Mouse (Mus musculus) lung, embryonic 16.5 days (tissue): ENCODE results near the gene Med24. TPM values are rescaled to one million over a fixed set of nuclear protein-coding genes. Genes with fewer than 3 reads are reported as not detected.

Experiments used
- ATAC-seq: fragments of 200-750 bp; cut with Nextera tagmentation; 2 replicates; pipeline ENCODE4 v1.8.0; 2017; ENCODE audit warnings: low read depth, mild to moderate bottlenecking, moderate library complexity
- H3K27ac ChIP-seq: fragments of 300-500 bp; sonication (generic); 2 replicates; pipeline ENCODE4 v1.5.1; 2014; ENCODE audit warnings: mild to moderate bottlenecking, control low read depth, low read length
- H3K27me3 ChIP-seq: fragments of 300-500 bp; sonication (generic); 2 replicates; pipeline ENCODE4 v1.6.1; 2014; ENCODE audit warnings: low read depth, low read length, mixed read lengths; ENCODE audit not compliant: control insufficient read depth, insufficient read depth
- H3K36me3 ChIP-seq: fragments of 300-500 bp; sonication (generic); 2 replicates; pipeline ENCODE4 v1.6.1; 2014; ENCODE audit warnings: low read length; ENCODE audit not compliant: control insufficient read depth, insufficient read depth
- H3K4me1 ChIP-seq: fragments of 300-500 bp; sonication (generic); replicated peaks from 2 replicates; pipeline ENCODE4 v1.6.1; 2014; ENCODE audit warnings: low read length, mixed read lengths; ENCODE audit not compliant: control insufficient read depth, insufficient read depth
- H3K4me2 ChIP-seq: fragments of 300-500 bp; sonication (generic); 2 replicates; pipeline ENCODE4 v1.6.1; 2014; ENCODE audit warnings: low read depth, low read length, control low read depth
- H3K4me3 ChIP-seq: fragments of 300-500 bp; sonication (generic); 2 replicates; pipeline ENCODE4 v1.5.1; 2014; ENCODE audit warnings: mild to moderate bottlenecking, low read length, control low read depth
- H3K9ac ChIP-seq: fragments of 300-500 bp; sonication (generic); 2 replicates; pipeline ENCODE4 v1.6.1; 2014; ENCODE audit warnings: low read length, control low read depth
- H3K9me3 ChIP-seq: fragments of 300-500 bp; sonication (generic); 2 replicates; pipeline ENCODE4 v1.6.1; 2016; ENCODE audit warnings: low read length; ENCODE audit not compliant: control insufficient read depth
- WGBS: fragments of 180-500 bp; shearing (Covaris S2); extraction: QIAGEN DNeasy Blood & Tissue Kit; methylation state at CpG from one replicate; pipeline ENCODE4 v1.1.7; 2014; 5-methylcytosine and 5-hydroxymethylcytosine counted together
- polyA plus RNA-seq: library from polyadenylated mRNA; unstranded; fragments of >200 nt; fragmentation: Nextera tagmentation; extraction: Ambion mirVana; gene quantifications from 2 replicates; pipeline ENCODE4 v1.2.1, GENCODE M21; 2015

Gene Med24
- polyA plus RNA-seq, 1 experiment from 2014 or later = 57.8 TPM

DNA sequence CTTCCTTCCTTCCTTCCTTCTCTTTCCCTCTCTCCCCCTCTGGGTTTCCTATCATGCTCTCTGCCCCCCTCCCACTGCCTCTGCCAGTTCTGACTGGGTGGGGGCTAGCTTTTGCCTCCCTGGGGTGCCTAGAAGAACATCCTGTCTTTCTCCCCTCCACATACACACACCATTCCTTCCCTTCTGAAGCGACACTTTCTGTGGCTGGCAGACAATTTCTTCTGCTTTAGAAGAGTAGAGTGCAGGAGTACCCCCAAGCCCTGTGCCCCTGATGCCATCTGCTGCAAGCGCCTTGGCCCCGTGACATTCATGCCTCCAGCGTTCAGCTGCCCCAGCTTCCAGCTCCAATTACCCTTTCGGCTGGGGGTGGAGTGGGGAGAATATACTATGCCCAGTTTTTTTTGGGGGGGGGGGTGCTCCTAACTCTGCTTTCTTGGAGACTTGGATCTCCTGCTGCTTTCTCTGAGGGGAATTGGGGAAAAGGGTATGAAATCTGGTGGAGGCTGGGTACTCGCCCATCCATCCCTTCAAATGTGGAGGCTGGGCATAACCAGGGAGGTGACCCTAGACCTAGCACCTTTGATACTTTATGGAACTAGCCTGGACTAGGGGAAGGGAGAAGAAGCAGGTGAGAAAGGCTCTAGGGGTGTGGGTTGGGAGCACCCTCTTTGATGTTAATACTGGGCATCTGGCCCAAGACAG is 18.7 kb upstream of the Med24 start:
- peak overlapping the region; percentile 91 for H3K27ac ChIP-seq
- H3K9ac ChIP-seq = peak overlapping the region; percentile 57
- 29% methylated on average over 6 of the region's 6 CpGs for WGBS
- H3K4me3 ChIP-seq = no peak overlapping the region; the same call in 1 of the 2 replicates
- peaks cover 96% of the 10 kb centered on the region for H3K4me1 ChIP-seq
- ATAC-seq = no peak
- no peaks in the 10 kb centered on the region for H3K9me3 ChIP-seq
- H3K27me3 ChIP-seq = no peaks in the 10 kb centered on the region
- H3K4me2 ChIP-seq = peak overlapping the region; percentile 43
- H3K36me3 ChIP-seq = no peaks in the 10 kb centered on the region

DNA sequence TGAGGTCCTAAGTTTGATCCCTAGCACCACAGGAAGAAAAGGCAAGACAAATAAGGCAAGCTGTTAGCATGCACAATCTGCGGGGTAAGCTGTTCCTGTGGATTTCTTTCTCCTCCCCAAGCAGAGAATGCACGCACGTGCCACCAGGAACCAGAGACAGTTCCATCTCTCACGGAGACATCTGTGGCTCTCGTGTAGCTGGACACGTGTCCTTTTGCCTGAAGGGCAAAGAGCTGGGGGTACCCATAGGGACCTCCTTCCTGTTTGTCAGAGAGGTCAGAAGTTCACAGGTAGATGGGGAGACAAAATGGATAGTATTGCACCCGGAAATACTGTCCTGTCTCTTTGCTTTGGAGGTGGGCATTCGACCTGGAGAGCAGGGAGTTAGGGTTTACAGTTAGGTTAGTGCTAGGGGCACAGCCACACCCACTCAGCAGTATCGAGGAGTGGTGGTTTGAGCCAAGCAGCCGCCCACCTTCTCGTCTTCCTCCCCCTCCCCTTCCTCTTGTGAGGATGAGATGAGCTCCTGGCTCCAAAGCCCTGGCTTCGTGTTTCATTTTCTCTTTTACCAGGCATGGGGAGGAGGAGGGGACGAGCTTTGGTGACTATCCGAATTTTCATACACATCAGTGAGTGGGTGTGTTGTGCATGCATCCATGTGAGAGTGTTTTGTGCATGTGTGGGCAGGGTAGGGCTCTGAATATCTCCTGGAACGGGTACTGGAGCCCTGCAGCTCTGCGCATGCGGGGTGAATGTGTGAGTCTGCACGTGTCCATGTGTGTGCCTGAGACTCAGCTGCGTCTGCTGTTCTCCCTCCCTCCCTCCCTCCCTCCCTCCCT is 17.8 kb upstream of the Med24 start:
- WGBS = 4% methylated on average over 18 of the region's 19 CpGs
- peak overlapping the region; percentile 43 for H3K4me2 ChIP-seq
- no peaks in the 10 kb centered on the region for H3K36me3 ChIP-seq
- peak; percentile 42; the same call in 1 of the 2 replicates for ATAC-seq
- H3K27ac ChIP-seq = peak overlapping the region; percentile 76
- H3K4me1 ChIP-seq = peaks cover 91% of the 10 kb centered on the region
- no peaks in the 10 kb centered on the region for H3K9me3 ChIP-seq
- H3K4me3 ChIP-seq = peak overlapping the region; percentile 29
- no peaks in the 10 kb centered on the region for H3K27me3 ChIP-seq
- H3K9ac ChIP-seq = peak overlapping the region; percentile 42; the same call in 1 of the 2 replicates

DNA sequence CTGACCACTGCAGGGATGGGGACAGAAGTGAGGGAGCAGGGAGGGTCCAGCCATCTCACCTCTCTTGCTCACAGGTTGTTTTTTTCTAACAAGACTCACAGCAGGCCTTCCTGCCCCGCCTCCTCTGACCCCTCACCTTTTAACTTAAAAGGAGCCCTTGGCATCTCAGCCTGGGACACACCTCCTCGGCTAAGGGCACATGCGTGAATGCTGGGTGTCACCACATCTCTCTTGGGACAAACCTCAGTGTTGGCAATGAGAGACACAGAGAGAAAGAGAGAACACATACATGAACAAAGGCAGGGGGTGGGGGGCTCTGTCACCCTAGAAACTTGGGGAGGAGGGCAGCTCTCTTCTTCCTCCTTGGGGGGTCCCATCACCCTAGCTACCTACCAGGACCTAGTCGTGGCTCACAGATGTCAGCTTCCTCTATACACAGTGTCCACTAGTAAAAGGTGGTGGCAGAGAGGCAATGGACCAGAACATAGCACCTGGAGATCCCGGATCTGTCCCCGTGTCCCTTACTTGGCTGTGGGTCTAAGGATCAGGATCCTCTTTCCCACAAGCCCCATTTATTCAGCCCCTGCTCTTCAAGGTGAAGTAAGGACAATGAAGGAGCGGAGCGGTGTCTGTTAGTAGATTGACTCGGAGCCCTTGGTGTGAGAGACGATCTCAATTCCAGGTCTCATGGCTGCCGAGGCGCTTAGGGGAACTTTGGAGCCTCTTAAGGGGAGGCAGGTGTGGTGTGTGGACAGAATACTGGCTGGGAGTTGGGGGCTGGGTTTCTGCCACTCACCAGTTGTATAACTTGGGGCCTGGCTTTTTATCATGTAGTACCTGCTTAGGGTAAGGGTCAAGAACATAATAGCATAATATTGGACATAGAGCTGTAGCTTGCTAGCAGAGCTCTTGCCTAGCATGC is 17.0 kb upstream of the Med24 start:
- no peak for ATAC-seq
- no peak overlapping the region for H3K4me3 ChIP-seq
- H3K27me3 ChIP-seq = no peaks in the 10 kb centered on the region
- 51% methylated on average over 12 of the region's 12 CpGs for WGBS
- peak overlapping the region; percentile 76 for H3K27ac ChIP-seq
- H3K9me3 ChIP-seq = no peaks in the 10 kb centered on the region
- H3K4me2 ChIP-seq = peak overlapping the region; percentile 43; the same call in 1 of the 2 replicates
- no peak overlapping the region for H3K9ac ChIP-seq
- H3K4me1 ChIP-seq = peaks cover 84% of the 10 kb centered on the region
- H3K36me3 ChIP-seq = no peaks in the 10 kb centered on the region

DNA sequence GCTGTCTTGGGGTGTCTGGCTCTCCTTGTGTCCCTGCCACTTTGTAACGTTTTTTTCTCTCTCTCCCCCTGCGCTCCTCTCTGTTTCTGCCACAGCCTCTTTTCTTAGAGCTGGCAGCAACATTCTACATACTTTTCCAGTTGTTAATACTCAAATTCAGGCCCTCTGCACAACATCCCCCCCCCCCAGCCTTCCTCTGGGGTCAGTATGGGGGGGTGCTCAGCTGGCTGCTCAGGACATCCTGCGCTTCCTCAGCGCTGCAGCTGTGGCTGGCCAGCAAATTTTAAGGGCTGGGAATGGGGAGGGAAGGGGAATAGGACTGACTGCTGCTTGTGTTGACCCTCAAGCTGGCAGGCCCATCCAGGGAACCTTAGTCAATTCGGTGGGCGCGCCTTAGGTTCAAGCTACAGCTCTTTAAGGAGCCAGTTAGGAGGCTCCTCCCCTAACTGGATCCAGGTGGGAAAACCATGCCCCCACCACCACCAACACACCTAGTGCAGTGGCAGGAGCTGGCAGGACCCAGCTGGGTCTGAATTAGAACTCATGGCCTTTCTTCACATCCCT is 15.3 kb upstream of the Med24 start:
- Histone ChIP-seq H3K4me2 (peak overlapping the region; percentile 83), H3K9ac (peak overlapping the region; percentile 46), H3K27me3 (no peaks in the 10 kb centered on the region), H3K36me3 (no peaks in the 10 kb centered on the region), H3K27ac (peak overlapping the region; percentile 97), H3K9me3 (no peaks in the 10 kb centered on the region), H3K4me3 (peak overlapping the region; percentile 85), H3K4me1 (peaks cover 77% of the 10 kb centered on the region)
- no peak for ATAC-seq
- 23% methylated on average over 7 of the region's 7 CpGs for WGBS

DNA sequence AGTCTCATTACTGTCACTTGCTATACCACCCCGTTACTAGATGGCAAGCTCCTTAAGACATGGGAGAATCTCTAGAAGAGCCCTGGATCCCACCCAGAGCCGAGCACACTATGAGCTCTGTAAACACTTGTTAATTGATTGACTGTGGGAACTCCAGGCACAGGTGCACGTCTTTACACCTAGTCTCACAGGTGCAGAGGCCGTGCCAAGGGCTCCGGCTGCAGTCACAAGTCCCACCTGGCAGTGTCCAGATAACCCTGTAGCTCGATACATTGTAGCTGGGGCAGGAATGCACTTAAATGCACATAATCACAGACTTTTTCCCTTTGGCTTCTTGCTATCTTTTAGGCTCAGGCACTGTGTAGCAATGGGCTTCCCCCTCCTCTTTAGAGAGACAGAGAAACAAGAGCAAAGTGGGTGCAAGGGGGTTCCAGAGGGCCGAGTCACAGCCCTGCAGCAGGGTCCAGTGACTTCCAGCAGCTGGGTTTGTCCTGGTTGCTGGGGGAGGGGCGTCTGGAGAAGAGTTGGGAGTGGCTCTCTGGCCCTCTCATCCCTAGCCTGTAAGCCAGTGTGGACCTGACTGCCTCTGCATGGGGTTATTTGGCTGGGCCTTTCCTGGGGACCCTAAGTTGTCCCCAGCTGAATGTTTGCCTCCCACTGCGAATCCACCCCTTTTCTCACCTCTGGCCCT is 14.6 kb upstream of the Med24 start:
- peak overlapping the region; percentile 85 for H3K4me3 ChIP-seq
- peaks cover 70% of the 10 kb centered on the region for H3K4me1 ChIP-seq
- H3K27me3 ChIP-seq = no peaks in the 10 kb centered on the region
- H3K4me2 ChIP-seq = peak overlapping the region; percentile 83
- 4% methylated on average over 9 of the region's 9 CpGs for WGBS
- H3K36me3 ChIP-seq = no peaks in the 10 kb centered on the region
- H3K27ac ChIP-seq = peak overlapping the region; percentile 97
- H3K9ac ChIP-seq = peak overlapping the region; percentile 46
- ATAC-seq = peak; percentile 30
- no peaks in the 10 kb centered on the region for H3K9me3 ChIP-seq

DNA sequence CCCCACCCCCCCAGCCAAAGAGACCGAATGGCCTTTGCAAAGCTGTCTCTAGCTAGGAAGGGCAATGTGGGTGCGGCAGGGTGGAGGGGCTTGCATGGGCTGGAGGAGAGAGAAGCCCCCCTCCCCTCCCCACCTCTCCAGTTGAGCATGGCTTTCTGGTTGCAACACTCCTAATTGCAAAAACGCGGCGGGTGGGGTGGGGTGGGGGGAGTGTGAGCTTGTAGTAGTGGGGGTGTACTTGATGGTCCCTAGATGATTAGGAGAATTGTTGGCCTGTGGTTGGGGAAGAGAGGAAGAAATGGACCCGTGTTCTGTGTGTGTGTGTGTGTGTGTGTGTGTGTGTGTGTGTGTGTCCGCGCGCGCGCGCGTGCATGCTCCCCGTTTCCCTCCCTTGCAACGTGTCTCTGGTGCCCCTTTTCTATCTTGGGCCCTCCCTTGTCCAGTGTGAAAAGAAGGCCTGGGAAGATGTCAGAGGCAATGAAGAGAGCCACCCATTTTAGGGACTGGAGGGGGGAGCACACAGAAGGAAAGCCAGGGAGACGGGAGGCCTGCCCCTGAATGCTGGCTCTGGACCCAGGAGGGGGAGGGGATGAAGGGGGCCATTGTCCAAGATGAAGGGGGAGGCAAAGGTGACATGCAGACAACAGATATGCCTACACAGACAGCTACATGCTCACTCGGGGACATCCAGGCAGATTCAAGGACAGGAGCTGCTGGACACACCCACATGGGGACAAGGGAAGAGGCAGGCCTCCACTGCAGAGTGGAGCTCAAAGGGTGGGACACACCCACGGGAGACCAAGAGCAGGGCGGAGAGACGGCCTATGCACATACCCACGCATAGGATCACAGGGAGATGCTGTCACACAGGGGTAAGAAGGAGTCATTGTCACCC is 13.4 kb upstream of the Med24 start:
- under 1% methylated on average over 21 of the region's 21 CpGs for WGBS
- no peaks in the 10 kb centered on the region for H3K36me3 ChIP-seq
- H3K27me3 ChIP-seq = no peaks in the 10 kb centered on the region
- peak overlapping the region; percentile 95 for H3K9ac ChIP-seq
- H3K9me3 ChIP-seq = no peaks in the 10 kb centered on the region
- ATAC-seq = peak; percentile 19; the same call in 1 of the 2 replicates
- peak overlapping the region; percentile 97 for H3K27ac ChIP-seq
- H3K4me3 ChIP-seq = peak overlapping the region; percentile 85
- peak overlapping the region; percentile 83 for H3K4me2 ChIP-seq
- H3K4me1 ChIP-seq = peaks cover 58% of the 10 kb centered on the region

DNA sequence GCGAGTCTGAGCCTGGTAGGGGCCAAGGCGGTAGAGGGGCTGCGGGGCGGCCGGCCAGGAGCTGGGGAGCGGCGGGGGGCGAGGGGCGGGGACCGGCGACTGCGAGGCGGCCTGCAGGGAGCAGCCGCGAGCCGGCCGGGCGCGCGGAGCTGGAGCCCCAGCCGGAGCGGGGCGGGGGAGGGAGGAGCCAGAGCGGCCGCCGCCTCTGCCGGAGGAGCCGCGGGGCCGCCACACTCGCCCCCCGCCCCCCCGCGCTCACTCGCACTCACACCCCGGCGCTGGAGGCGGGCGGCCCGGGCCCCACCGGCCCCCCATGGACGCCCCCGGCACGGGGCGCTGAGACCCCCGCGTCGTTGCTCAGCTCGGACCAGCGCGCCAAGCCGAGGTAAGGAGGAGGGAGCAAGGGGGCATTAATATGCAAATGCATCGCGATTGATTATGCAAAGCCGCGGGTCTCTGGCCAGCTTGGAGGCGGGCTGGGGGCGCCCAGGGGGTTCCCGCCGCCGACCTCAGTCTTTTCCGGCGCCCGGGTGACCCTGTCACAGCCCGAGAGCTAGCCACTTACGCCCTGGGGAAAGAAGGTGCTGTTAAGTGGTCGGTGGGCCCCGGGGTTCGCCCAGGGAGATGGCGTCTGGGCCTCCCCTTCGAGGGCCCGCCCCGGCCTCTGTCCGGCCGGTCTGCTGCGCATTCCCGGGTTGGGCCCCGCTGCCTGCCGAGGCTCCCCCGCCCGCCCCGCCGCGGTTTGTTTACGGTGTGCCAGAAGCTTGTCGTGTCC is 12.6 kb upstream of the Med24 start:
- Histone ChIP-seq H3K4me1 (peaks cover 51% of the 10 kb centered on the region), H3K4me3 (peak overlapping the region; percentile 85), H3K9ac (peak overlapping the region; percentile 95), H3K27ac (peak overlapping the region; percentile 97), H3K27me3 (no peaks in the 10 kb centered on the region), H3K36me3 (no peaks in the 10 kb centered on the region), H3K9me3 (no peaks in the 10 kb centered on the region), H3K4me2 (peak overlapping the region; percentile 83)
- peak; percentile 79 for ATAC-seq
- WGBS = 0% methylated on average over 54 of the region's 86 CpGs
